Mouse (Mus musculus) activated CD4-positive, CD25-positive, alpha-beta regulatory T cell (primary cell): Measurements from ENCODE around the gene Myh9. TPM values are rescaled to one million over a fixed set of nuclear protein-coding genes. Genes with fewer than 3 reads are reported as not detected.

Experiments used
- polyA plus RNA-seq, 2 experiments: library from polyadenylated mRNA; unstranded; fragments of 100-300 nt; shearing (Covaris generic); gene quantifications; one replicate each; pipeline ENCODE4 v1.2.1; 2017

Myh9 gene
- 100 to 1,000 TPM; 122 to 330 TPM for polyA plus RNA-seq

GRCm38 (mm10) chr15:77842047-77842843 is at the start of gene Myh9:
TSS of gene Myh9 (minus strand) at chr15:77842175.

GRCm38 (mm10) chr15:77756848-77757247 is 85.1 kb downstream of the Myh9 start, which contains the start of gene Apol8:
TSS of gene Apol8 (minus strand) at chr15:77757003.

GRCm38 (mm10) chr15:77728739-77729138 is 113.2 kb downstream of the Myh9 start, which contains the start of gene Apol9b:
TSS of gene Apol9b (plus strand) at chr15:77729039.

Other genes starting within 250 kb of the Myh9 start
- 1 to 10 TPM; 2.1 to 4.8 TPM for gene Apol10b, start 246.1 kb downstream of the Myh9 start, polyA plus RNA-seq
- not detected for gene Gm36245, start 242.9 kb downstream of the Myh9 start, polyA plus RNA-seq
- 1 to 10 TPM; 1.2 to 3.1 TPM for gene Apol11b, start 198.9 kb downstream of the Myh9 start, polyA plus RNA-seq
- gene Apol7e, start 143.3 kb downstream of the Myh9 start, polyA plus RNA-seq, result 100 to 1,000 TPM in 1 of 2 experiments, 10 to 100 TPM in 1; 42.2 to 233 TPM
- 10 to 100 TPM; 13.2 to 66.3 TPM for gene Apol9b, start 113.1 kb downstream of the Myh9 start, polyA plus RNA-seq
- gene Apol8, start 85.2 kb downstream of the Myh9 start, polyA plus RNA-seq, result under 1 TPM; 0.06 to 0.42 TPM
- gene Txn2, start 86.8 kb upstream of the Myh9 start, polyA plus RNA-seq, result 100 to 1,000 TPM; 188 to 230 TPM
- gene Foxred2, start 114.5 kb upstream of the Myh9 start, polyA plus RNA-seq, result 1 to 10 TPM; 2.5 to 4.2 TPM
- gene Eif3d, start 128.6 kb upstream of the Myh9 start, polyA plus RNA-seq, result 100 to 1,000 TPM; 185 to 207 TPM